ENCODE assay signal across 9 mouse cellular contexts in the genomic region with DNA sequence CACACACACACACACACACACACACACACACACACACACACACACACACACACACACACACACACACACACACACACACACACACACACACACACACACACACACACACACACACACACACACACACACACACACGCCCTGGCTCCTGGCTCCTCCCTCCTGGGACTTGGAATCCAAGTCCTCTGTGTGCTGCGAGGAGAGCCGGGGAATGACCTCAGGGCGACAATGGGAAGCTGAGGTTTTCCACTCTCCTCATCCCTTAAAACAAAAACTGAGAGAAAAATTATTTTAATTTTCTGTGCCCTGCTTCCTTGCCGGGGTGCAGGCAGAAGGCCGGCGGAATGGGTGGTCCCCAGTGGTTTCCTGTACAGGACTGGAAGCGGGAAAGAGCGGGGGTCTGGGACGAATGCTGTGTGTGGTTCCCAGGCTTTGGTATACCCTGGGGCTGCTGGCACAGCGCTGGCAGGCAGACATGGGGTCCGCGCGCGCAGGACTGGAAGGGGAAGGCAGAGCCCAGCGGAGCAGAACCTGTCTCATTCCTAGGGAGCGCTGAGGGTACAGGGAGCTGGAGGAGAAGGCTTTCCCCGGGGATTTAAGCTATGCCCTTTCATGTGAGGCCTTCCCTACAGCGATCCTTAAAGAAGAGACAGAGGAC. TPM values are rescaled to one million over a fixed set of nuclear protein-coding genes. Genes with fewer than 3 reads are reported as not detected.
A peak's percentile ranks its signal among the peaks of the same experiment; 100 is the strongest.
DNase-seq lines count a peak whose midpoint lies in the region; ATAC-seq and TF ChIP-seq lines count a peak whose summit lies in the region.
"Had no signal": no experiment of that assay in that cellular context is flagged by ENCODE, and none has a peak within 500 bp of the region (broad histone marks: within the 10 kb centered on the region; RNA-seq: fewer than 3 reads in every experiment).

No protein-coding gene starts in this region.

- H3K9ac ChIP-seq in forebrain, embryonic 15.5 days (replicated peaks): no peak overlapping the region
- H3K9ac ChIP-seq in kidney, embryonic 16.5 days (replicated peaks; ENCODE audit: low read length): peak overlapping the region; percentile 16; the same call in 1 of the 2 replicates
- H3K9ac ChIP-seq in midbrain, embryonic 16.5 days (ENCODE audit: low read depth, low read length): 0 out of 2 replicates have a peak overlapping the region, but pooled peaks have one; percentile 50

- peaks cover 5% of the 10 kb centered on the region for H3K27me3 ChIP-seq in forebrain, embryonic 15.5 days
- peaks cover 13% of the 10 kb centered on the region; the same call in 1 of the 2 replicates for H3K27me3 ChIP-seq in kidney, embryonic 16.5 days (ENCODE audit: insufficient read depth, low read length)
- peaks cover 3% of the 10 kb centered on the region; the same call in 1 of the 2 replicates for H3K27me3 ChIP-seq in midbrain, embryonic 16.5 days (ENCODE audit: control insufficient read depth, insufficient read depth, low read depth, low read length)

- 4% methylated on average over 19 of the region's 19 CpGs for WGBS in forebrain, embryonic 15.5 days
- WGBS in kidney, embryonic 16.5 days: 6% methylated on average over 19 of the region's 19 CpGs
- WGBS in midbrain, embryonic 16.5 days: 5% methylated on average over 15 of the region's 19 CpGs

- peaks cover 5% of the 10 kb centered on the region for H3K4me1 ChIP-seq in forebrain, embryonic 15.5 days
- peaks cover 9% of the 10 kb centered on the region for H3K4me1 ChIP-seq in kidney, embryonic 16.5 days (ENCODE audit: insufficient read depth, low read length)
- H3K4me1 ChIP-seq in midbrain, embryonic 16.5 days (ENCODE audit: control insufficient read depth, insufficient read depth, low read length): 0 out of 2 replicates have a peak, but pooled peaks cover 3% of the 10 kb centered on the region

- no peaks in the 10 kb centered on the region for H3K36me3 ChIP-seq in forebrain, embryonic 15.5 days
- no peaks in the 10 kb centered on the region for H3K36me3 ChIP-seq in kidney, embryonic 16.5 days (ENCODE audit: insufficient read depth, low read length)
- H3K36me3 ChIP-seq in midbrain, embryonic 16.5 days (ENCODE audit: control insufficient read depth, insufficient read depth, low read length): no peaks in the 10 kb centered on the region

- intact Hi-C loops in gastrocnemius, adult 2 months (cut with DNase I): no loop called here
- intact Hi-C loops in gastrocnemius, postnatal 36 days (cut with DNase I): no loop called here

- H3K4me3 ChIP-seq in gastrocnemius, adult 2 months: peak overlapping the region; percentile 30; the same call in 1 of the 2 replicates
- H3K4me3 ChIP-seq in forebrain, embryonic 15.5 days: 0 out of 2 replicates have a peak overlapping the region, but pooled peaks have one; percentile 5
- peak overlapping the region; percentile 16 for H3K4me3 ChIP-seq in kidney, embryonic 16.5 days (ENCODE audit: low read length)
- no peak overlapping the region for H3K4me3 ChIP-seq in midbrain, embryonic 16.5 days (ENCODE audit: low read depth, low read length)

- no peak overlapping the region for H3K27ac ChIP-seq in gastrocnemius, adult 2 months
- H3K27ac ChIP-seq in forebrain, embryonic 15.5 days (replicated peaks): no peak overlapping the region
- H3K27ac ChIP-seq in kidney, embryonic 16.5 days (ENCODE audit: low read length): peak overlapping the region; percentile 56
- no peak overlapping the region for H3K27ac ChIP-seq in midbrain, embryonic 16.5 days (ENCODE audit: low read length)

- no peak for TF ChIP-seq CTCF in gastrocnemius, adult 2 months (IDR thresholded peaks at IDR 0.05)

- H3K9me3 ChIP-seq in forebrain, embryonic 15.5 days: no peaks in the 10 kb centered on the region
- H3K9me3 ChIP-seq in kidney, embryonic 16.5 days (ENCODE audit: low read length): no peaks in the 10 kb centered on the region
- no peaks in the 10 kb centered on the region for H3K9me3 ChIP-seq in midbrain, embryonic 16.5 days (replicated peaks; ENCODE audit: control insufficient read depth, low read length, poor library complexity, severe bottlenecking)

- no peak for ATAC-seq in forebrain, embryonic 15.5 days (replicated peaks)
- peak; percentile 86 for ATAC-seq in kidney, embryonic 16.5 days (ENCODE audit: low FRiP score, low TSS enrichment)
- no peak for ATAC-seq in midbrain, embryonic 16.5 days

- peak overlapping the region; percentile 19; the same call in 1 of the 2 replicates for H3K4me2 ChIP-seq in forebrain, embryonic 15.5 days (replicated peaks)
- H3K4me2 ChIP-seq in kidney, embryonic 16.5 days (replicated peaks; ENCODE audit: low read depth, low read length): peak overlapping the region; percentile 43
- H3K4me2 ChIP-seq in midbrain, embryonic 16.5 days (ENCODE audit: low read length): peak overlapping the region; percentile 36

- DNase-seq in gastrocnemius, adult 2 months: no peak
- no peak for DNase-seq in gastrocnemius, postnatal 36 days
- no peak for DNase-seq in left cerebral cortex, adult 11 months (ENCODE audit: low spot score)
- no peak for DNase-seq in testis, postnatal 14 days (ENCODE audit: low spot score)
- no peak for DNase-seq in yolk sac, embryonic 10.5 days (ENCODE audit: low spot score)

RNA-seq across cellular contexts. Expression of gene Onecut3, which starts 30.1 kb away (rescaled TPM):
- not detected for total RNA-seq in gastrocnemius, adult 2 months (2021)
- total RNA-seq in gastrocnemius, postnatal 36 days (2021): not detected
- 0.23 and 0.61 TPM in 2 replicates for polyA plus RNA-seq in forebrain, embryonic 15.5 days (2015; fragmentation: Nextera tagmentation; extraction: Ambion mirVana)
- polyA plus RNA-seq in kidney, embryonic 16.5 days (2015; fragmentation: Nextera tagmentation; extraction: Ambion mirVana): not detected in 2 replicates
- 1.2 and 1.6 TPM in 2 replicates for polyA plus RNA-seq in midbrain, embryonic 16.5 days (2015; fragmentation: Nextera tagmentation; extraction: Ambion mirVana)
- total RNA-seq: heart, postnatal 14 days had no signal

RNA-seq across cellular contexts. Expression of gene Tcf3, which starts 31.1 kb away (rescaled TPM):
- 10 to 100 TPM; 11.1 to 12.0 TPM for total RNA-seq in gastrocnemius, adult 2 months (2021)
- total RNA-seq in gastrocnemius, postnatal 36 days (2021): 10 to 100 TPM; 11.0 to 12.0 TPM
- 85.2 and 89.6 TPM in 2 replicates for polyA plus RNA-seq in forebrain, embryonic 15.5 days (2015; fragmentation: Nextera tagmentation; extraction: Ambion mirVana)
- 118 and 126 TPM in 2 replicates for polyA plus RNA-seq in kidney, embryonic 16.5 days (2015; fragmentation: Nextera tagmentation; extraction: Ambion mirVana)
- polyA plus RNA-seq in midbrain, embryonic 16.5 days (2015; fragmentation: Nextera tagmentation; extraction: Ambion mirVana): 30.2 and 35.2 TPM in 2 replicates

RNA-seq across cellular contexts. Expression of gene Uqcr11, which starts 57.9 kb away (rescaled TPM):
- 1,000 to 10,000 TPM in 1 of 2 experiments, 100 to 1,000 TPM in 1; 776 to 1,068 TPM for total RNA-seq in gastrocnemius, adult 2 months (2021)
- total RNA-seq in gastrocnemius, postnatal 36 days (2021): 100 to 1,000 TPM; 825 to 866 TPM
- 551 and 574 TPM in 2 replicates for polyA plus RNA-seq in forebrain, embryonic 15.5 days (2015; fragmentation: Nextera tagmentation; extraction: Ambion mirVana)
- 840 and 906 TPM in 2 replicates for polyA plus RNA-seq in kidney, embryonic 16.5 days (2015; fragmentation: Nextera tagmentation; extraction: Ambion mirVana)
- 455 and 532 TPM in 2 replicates for polyA plus RNA-seq in midbrain, embryonic 16.5 days (2015; fragmentation: Nextera tagmentation; extraction: Ambion mirVana)
